Mouse (Mus musculus) leukemia stem cell, adult 10-12 weeks (primary cell): ENCODE data around the gene 4930516K23Rik. TPM values are rescaled to one million over a fixed set of nuclear protein-coding genes. Genes with fewer than 3 reads are reported as not detected.

Source experiments
- polyA plus RNA-seq: library from polyadenylated mRNA; stranded (reverse); fragments of >175 nt; gene quantifications from 2 replicates; pipeline ENCODE4 v1.2.3, GENCODE M21; 2012; ENCODE audit warnings: low replicate concordance

4930516K23Rik gene
- polyA plus RNA-seq = not detected in 2 replicates

DNA sequence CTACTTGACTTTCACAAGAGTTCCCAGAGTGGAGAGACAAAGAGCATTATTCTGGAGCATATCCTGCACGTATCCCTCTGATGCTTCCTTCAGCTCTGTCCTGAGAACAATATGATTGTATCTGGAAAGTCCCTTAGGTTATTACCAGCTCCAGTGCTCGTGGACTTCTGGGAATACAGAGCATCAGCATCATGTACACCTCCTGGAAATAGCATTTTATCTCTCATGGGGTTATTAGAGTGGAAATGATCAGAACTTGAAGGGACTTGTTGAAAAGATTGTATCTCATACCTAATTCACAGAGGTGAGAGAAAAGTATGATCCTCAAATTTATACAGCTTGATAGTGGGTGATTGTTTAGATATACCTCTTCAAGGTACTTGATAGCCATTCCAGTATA lies at the start of gene 4930516K23Rik:
TSS of gene 4930516K23Rik (minus strand) at position 101 of the 400 bp plus-strand sequence.

DNA sequence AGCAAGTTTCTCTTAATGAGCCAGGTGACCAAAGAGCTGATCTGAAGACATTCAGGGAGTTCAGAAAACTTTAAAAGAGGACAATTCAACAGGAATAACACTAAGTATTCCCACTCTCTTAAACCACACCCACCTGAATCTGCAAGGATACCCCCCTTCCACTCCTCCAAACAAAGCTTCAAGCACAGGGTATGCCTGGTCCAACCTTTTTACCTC lies 43.4 kb upstream of the 4930516K23Rik start, which contains the start of gene Olfr646:
TSS of gene Olfr646 (plus strand) at position 117 of the 216 bp plus-strand sequence.

DNA sequence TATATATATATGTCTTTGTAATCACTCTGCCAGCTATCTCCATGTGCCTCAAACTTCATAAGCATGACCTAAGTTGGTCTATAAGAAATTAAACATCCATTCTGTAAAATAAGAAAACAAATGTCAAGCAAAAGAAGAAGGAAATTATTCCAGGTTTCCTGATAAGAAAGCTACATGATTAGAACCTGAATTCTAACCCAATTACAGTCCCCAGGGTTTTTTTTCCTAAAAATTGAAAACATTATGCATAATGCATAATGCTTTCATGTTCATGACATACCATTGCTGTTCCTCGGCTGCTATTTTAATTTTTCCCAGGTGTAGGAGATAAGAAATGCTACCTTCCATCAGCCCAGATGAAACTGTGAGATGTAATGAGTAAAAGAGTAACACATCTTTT lies 24.1 kb upstream of the 4930516K23Rik start, which contains the start of gene Olfr645:
TSS of gene Olfr645 (minus strand) at position 101 of the 400 bp plus-strand sequence.

DNA sequence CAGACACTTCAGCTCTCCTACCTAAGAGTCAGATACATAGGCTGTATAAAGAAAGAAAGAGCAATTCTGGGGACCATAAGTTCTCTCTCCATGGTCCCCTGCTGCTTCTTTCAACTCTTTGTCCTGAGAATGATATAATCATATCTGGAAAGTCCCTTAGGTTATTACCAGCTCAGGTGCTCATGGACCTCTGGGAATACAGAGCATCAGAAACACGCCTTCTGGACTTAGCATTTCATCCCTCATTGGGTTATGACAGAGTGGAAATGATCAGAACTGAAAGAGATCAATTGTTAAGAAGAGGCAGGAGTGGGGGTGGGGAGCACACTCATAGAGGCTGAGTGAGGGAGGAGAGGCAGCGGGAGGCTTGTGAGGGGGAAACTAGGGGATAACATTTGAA lies 10.5 kb upstream of the 4930516K23Rik start, which contains the start of gene Olfr644:
TSS of gene Olfr644 (minus strand) at position 101 of the 400 bp plus-strand sequence.

DNA sequence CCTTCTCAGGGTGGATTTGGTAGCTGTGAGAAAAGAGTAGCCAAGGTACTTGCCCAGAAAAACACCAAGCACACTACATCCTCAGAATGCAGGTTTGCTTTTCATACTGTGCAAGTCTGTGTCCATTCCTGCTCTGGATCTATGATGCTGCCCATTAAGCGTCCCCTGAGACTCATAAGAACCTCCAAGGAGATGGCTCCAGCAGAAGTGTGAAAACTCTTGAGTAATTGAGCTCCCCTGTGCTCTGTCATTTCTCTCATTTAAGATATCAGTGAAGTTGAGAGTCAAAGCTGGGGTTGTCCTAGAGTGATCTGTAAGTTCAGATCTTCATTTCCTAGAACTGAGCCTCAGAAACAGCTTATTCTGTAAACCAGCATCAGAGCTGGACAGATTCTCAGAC lies 8.7 kb downstream of the 4930516K23Rik start, which contains the start of gene Olfr642:
TSS of gene Olfr642 (minus strand) at position 101 of the 400 bp plus-strand sequence.

DNA sequence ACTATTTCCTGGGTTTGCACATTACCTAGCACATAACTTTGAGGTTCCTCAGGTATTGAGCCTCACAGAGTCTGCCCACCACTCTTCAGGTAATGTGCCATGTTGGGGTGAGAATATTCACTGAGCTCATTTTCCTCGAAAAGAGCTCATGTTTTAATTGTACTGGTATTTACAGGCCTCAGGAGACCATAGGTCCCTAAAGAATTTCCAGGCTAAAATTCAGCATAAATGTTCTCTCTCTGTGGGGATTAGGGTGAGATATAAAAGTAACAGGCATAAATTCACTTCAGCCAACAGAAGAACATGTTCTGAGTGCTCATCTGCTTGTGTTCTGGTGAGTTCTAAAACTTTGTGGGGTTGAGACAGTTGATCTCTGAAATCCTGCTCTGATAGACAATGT lies 26.1 kb downstream of the 4930516K23Rik start, which contains the start of gene Olfr641:
TSS of gene Olfr641 (plus strand) at position 301 of the 400 bp plus-strand sequence.

DNA sequence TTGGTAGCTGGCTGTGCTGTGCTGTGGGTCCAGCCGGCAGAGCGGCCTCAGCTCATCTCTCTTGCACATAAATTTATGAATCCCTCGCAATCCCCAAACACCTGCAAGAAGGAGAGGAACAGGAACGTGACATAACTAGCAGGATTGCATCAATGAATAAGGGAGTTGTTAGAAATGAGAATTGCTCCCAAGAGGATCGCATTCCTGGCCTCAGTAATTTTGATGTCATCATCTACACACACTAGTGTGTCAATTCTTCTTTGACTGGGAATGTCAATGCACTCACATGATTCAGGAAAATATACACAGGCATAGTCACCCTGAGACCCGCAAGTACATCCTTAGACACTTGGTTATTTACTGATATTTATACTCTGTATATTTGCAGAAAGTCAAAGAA lies 35.8 kb downstream of the 4930516K23Rik start, which contains the start of gene Olfr640:
TSS of gene Olfr640 (minus strand) at position 101 of the 400 bp plus-strand sequence.

DNA sequence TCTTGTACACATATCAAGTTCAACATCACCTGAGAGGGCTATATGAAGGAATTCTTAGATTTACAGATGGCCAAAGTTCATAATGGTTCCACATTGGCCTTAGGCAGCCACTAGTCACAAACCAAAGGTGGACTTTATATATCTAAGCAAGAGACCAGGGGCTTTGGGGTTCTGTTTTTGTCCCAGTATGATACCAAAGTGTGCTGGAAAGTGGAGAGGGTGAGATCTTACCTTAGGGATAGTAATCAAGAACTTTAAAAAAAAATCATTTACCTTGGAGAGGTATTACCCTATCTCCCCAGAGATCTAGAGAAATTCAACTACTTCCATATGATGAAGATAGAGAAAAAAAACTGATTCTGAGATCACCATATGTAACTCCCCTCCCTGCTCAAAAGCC lies 44.0 kb downstream of the 4930516K23Rik start, which contains the start of gene Olfr639:
TSS of gene Olfr639 (minus strand) at position 101 of the 400 bp plus-strand sequence.

Other genes with a start within 250 kb of the 4930516K23Rik start
- gene Hbb-bt, start 247.4 kb downstream of the 4930516K23Rik start, polyA plus RNA-seq = 68.2 and 1,476 TPM in 2 replicates
- gene Hbb-bs, start 233.3 kb downstream of the 4930516K23Rik start, polyA plus RNA-seq = 16,372 and 30,425 TPM in 2 replicates
- not detected in 2 replicates for gene Hbb-bh2, start 220.9 kb downstream of the 4930516K23Rik start, polyA plus RNA-seq
- not detected in 2 replicates for gene Hbb-bh1, start 218.3 kb downstream of the 4930516K23Rik start, polyA plus RNA-seq
- gene Hbb-y, start 208.2 kb downstream of the 4930516K23Rik start, polyA plus RNA-seq = not detected in 2 replicates
- gene Olfr66, start 175.2 kb downstream of the 4930516K23Rik start, polyA plus RNA-seq = not detected in 2 replicates
- not detected in 2 replicates for gene Olfr64, start 167.0 kb downstream of the 4930516K23Rik start, polyA plus RNA-seq
- not detected in 2 replicates for gene Olfr65, start 158.0 kb downstream of the 4930516K23Rik start, polyA plus RNA-seq
- gene Olfr631, start 132.6 kb downstream of the 4930516K23Rik start, polyA plus RNA-seq = 0.38 TPM in 1 of 2 replicates, not detected in the other
- gene Olfr632, start 127.1 kb downstream of the 4930516K23Rik start, polyA plus RNA-seq = not detected in 2 replicates
- not detected in 2 replicates for gene Olfr633, start 117.0 kb downstream of the 4930516K23Rik start, polyA plus RNA-seq
- gene Olfr635, start 90.3 kb downstream of the 4930516K23Rik start, polyA plus RNA-seq = not detected in 2 replicates
- gene Olfr638, start 62.7 kb downstream of the 4930516K23Rik start, polyA plus RNA-seq = not detected in 2 replicates
- gene Olfr639, start 44.1 kb downstream of the 4930516K23Rik start, polyA plus RNA-seq = 0.02 TPM in 1 of 2 replicates, not detected in the other
- 0.08 TPM in 1 of 2 replicates, not detected in the other for gene Olfr640, start 35.9 kb downstream of the 4930516K23Rik start, polyA plus RNA-seq
- not detected in 2 replicates for gene Olfr641, start 26.0 kb downstream of the 4930516K23Rik start, polyA plus RNA-seq
- gene Olfr642, start 8.8 kb downstream of the 4930516K23Rik start, polyA plus RNA-seq = not detected in 2 replicates
- gene Olfr644, start 10.4 kb upstream of the 4930516K23Rik start, polyA plus RNA-seq = not detected in 2 replicates
- not detected in 2 replicates for gene Olfr645, start 24.0 kb upstream of the 4930516K23Rik start, polyA plus RNA-seq
- gene Olfr646, start 43.4 kb upstream of the 4930516K23Rik start, polyA plus RNA-seq = not detected in 2 replicates
- gene Ubqln5, start 68.4 kb upstream of the 4930516K23Rik start, polyA plus RNA-seq = not detected in 2 replicates
- gene Olfr643, start 76.0 kb upstream of the 4930516K23Rik start, polyA plus RNA-seq = not detected in 2 replicates
- not detected in 2 replicates for gene Ubqln3, start 81.8 kb upstream of the 4930516K23Rik start, polyA plus RNA-seq
- not detected in 2 replicates for gene Ubqlnl, start 89.1 kb upstream of the 4930516K23Rik start, polyA plus RNA-seq
- not detected in 2 replicates for gene Olfm5, start 103.4 kb upstream of the 4930516K23Rik start, polyA plus RNA-seq
- gene Olfr648, start 121.9 kb upstream of the 4930516K23Rik start, polyA plus RNA-seq = not detected in 2 replicates
- gene Olfr649, start 134.5 kb upstream of the 4930516K23Rik start, polyA plus RNA-seq = not detected in 2 replicates
- not detected in 2 replicates for gene Trim6, start 157.3 kb upstream of the 4930516K23Rik start, polyA plus RNA-seq
- 0.09 TPM in 1 of 2 replicates, not detected in the other for gene Trim34a, start 183.0 kb upstream of the 4930516K23Rik start, polyA plus RNA-seq
- 0.06 TPM in 1 of 2 replicates, not detected in the other for gene Trim5, start 226.6 kb upstream of the 4930516K23Rik start, polyA plus RNA-seq